Mouse (Mus musculus) midbrain, embryonic 13.5 days (tissue): ENCODE measurements at regions not wholly inside any gene's neighbourhood (a gene's known extent, or its start where the extent isn't known, plus 50 kb on each side); places are given as distances from the start of the nearest gene placed in this dataset.

Source experiments
- ATAC-seq: fragments of 200-750 bp; cut with Nextera tagmentation; 2 replicates; pipeline ENCODE4 v1.8.0; 2017; ENCODE audit warnings: mild to moderate bottlenecking, moderate TSS enrichment, moderate library complexity
- H3K27ac ChIP-seq: fragments of 300-500 bp; sonication (generic); 2 replicates; pipeline ENCODE4 v1.5.1; 2015; ENCODE audit warnings: inconsistent platforms, mild to moderate bottlenecking, moderate library complexity
- H3K27me3 ChIP-seq: fragments of 300-500 bp; sonication (generic); 2 replicates; pipeline ENCODE4 v1.6.1; 2015; ENCODE audit warnings: mild to moderate bottlenecking, inconsistent platforms
- H3K36me3 ChIP-seq: fragments of 300-500 bp; sonication (generic); 2 replicates; pipeline ENCODE4 v1.6.1; 2015; ENCODE audit warnings: mild to moderate bottlenecking, inconsistent platforms
- H3K4me1 ChIP-seq: fragments of 300-500 bp; sonication (generic); replicated peaks from 2 replicates; pipeline ENCODE4 v1.6.1; 2015; ENCODE audit warnings: inconsistent platforms
- H3K4me2 ChIP-seq: fragments of 300-500 bp; sonication (generic); replicated peaks from 2 replicates; pipeline ENCODE4 v1.6.1; 2015; ENCODE audit warnings: moderate library complexity, mild to moderate bottlenecking, inconsistent platforms
- H3K4me3 ChIP-seq: fragments of 300-500 bp; sonication (generic); replicated peaks from 2 replicates; pipeline ENCODE4 v1.5.1; 2015; ENCODE audit warnings: mild to moderate bottlenecking, inconsistent platforms
- H3K9ac ChIP-seq: fragments of 300-500 bp; sonication (generic); replicated peaks from 2 replicates; pipeline ENCODE4 v1.6.1; 2015; ENCODE audit warnings: mild to moderate bottlenecking, inconsistent platforms
- H3K9me3 ChIP-seq: fragments of 300-500 bp; sonication (generic); 2 replicates; pipeline ENCODE4 v1.6.1; 2016; ENCODE audit warnings: mild to moderate bottlenecking, inconsistent platforms
- WGBS: fragments of 180-500 bp; shearing (Covaris S2); methylation state at CpG from one replicate; pipeline ENCODE4 v1.1.7; 2015; 5-methylcytosine and 5-hydroxymethylcytosine counted together

- Histone ChIP-seq H3K4me3 (no peak overlapping the region), H3K4me2 (no peak overlapping the region), H3K4me1 (peaks cover 14% of the 10 kb centered on the region; the same call in 1 of the 2 replicates), H3K36me3 (no peaks in the 10 kb centered on the region), H3K27ac (peak overlapping the region; percentile 1; the same call in 1 of the 2 replicates), H3K9me3 (no peaks in the 10 kb centered on the region), H3K9ac (no peak overlapping the region), H3K27me3 (no peaks in the 10 kb centered on the region)
- ATAC-seq: no peak
- 62% methylated on average over 8 of the region's 8 CpGs for WGBS
These were observed 73.7 kb upstream of the Map4k3 start for GRCm38 (mm10) chr17:80801991-80802390.

- Histone ChIP-seq H3K27ac (no peak overlapping the region), H3K36me3 (no peaks in the 10 kb centered on the region), H3K9ac (no peak overlapping the region), H3K9me3 (no peaks in the 10 kb centered on the region), H3K27me3 (no peaks in the 10 kb centered on the region), H3K4me3 (no peak overlapping the region), H3K4me2 (no peak overlapping the region), H3K4me1 (peaks cover 14% of the 10 kb centered on the region; the same call in 1 of the 2 replicates)
- 51% methylated on average over 16 of the region's 16 CpGs for WGBS
- ATAC-seq: no peak
These were observed 73.2 kb upstream of the Map4k3 start for GRCm38 (mm10) chr17:80801451-80801983.

GRCm38 (mm10) chr17:80800877-80801276, 72.6 kb upstream of the Map4k3 start:
- Histone ChIP-seq H3K9ac (no peak overlapping the region), H3K4me2 (no peak overlapping the region), H3K9me3 (no peaks in the 10 kb centered on the region), H3K27me3 (no peaks in the 10 kb centered on the region), H3K4me3 (no peak overlapping the region), H3K36me3 (no peaks in the 10 kb centered on the region), H3K27ac (no peak overlapping the region), H3K4me1 (peaks cover 14% of the 10 kb centered on the region; the same call in 1 of the 2 replicates)
- 86% methylated on average over 13 of the region's 13 CpGs for WGBS
- no peak for ATAC-seq

GRCm38 (mm10) chr17:80800454-80800853, 72.2 kb upstream of the Map4k3 start:
- H3K27me3 ChIP-seq: no peaks in the 10 kb centered on the region
- no peaks in the 10 kb centered on the region for H3K36me3 ChIP-seq
- H3K4me3 ChIP-seq: no peak overlapping the region
- 91% methylated on average over 5 of the region's 5 CpGs for WGBS
- H3K9me3 ChIP-seq: no peaks in the 10 kb centered on the region
- no peak overlapping the region for H3K9ac ChIP-seq
- no peak overlapping the region for H3K4me2 ChIP-seq
- H3K4me1 ChIP-seq: peaks cover 14% of the 10 kb centered on the region; the same call in 1 of the 2 replicates
- no peak for ATAC-seq
- H3K27ac ChIP-seq: no peak overlapping the region

- H3K9ac ChIP-seq: no peak overlapping the region
- no peak overlapping the region for H3K27ac ChIP-seq
- H3K36me3 ChIP-seq: no peaks in the 10 kb centered on the region
- peaks cover 14% of the 10 kb centered on the region; the same call in 1 of the 2 replicates for H3K4me1 ChIP-seq
- H3K4me3 ChIP-seq: no peak overlapping the region
- H3K9me3 ChIP-seq: no peaks in the 10 kb centered on the region
- ATAC-seq: no peak
- H3K27me3 ChIP-seq: no peaks in the 10 kb centered on the region
- WGBS: 86% methylated on average over 6 of the region's 6 CpGs
- H3K4me2 ChIP-seq: no peak overlapping the region
These were observed 70.8 kb upstream of the Map4k3 start for GRCm38 (mm10) chr17:80799061-80799460.

GRCm38 (mm10) chr17:80798281-80798980, 70.1 kb upstream of the Map4k3 start:
- Histone ChIP-seq H3K9ac (no peak overlapping the region), H3K4me3 (no peak overlapping the region), H3K4me1 (peaks cover 14% of the 10 kb centered on the region; the same call in 1 of the 2 replicates), H3K27ac (no peak overlapping the region), H3K9me3 (no peaks in the 10 kb centered on the region), H3K27me3 (no peaks in the 10 kb centered on the region), H3K4me2 (no peak overlapping the region), H3K36me3 (no peaks in the 10 kb centered on the region)
- WGBS: 90% methylated on average over 6 of the region's 6 CpGs
- ATAC-seq: no peak

DNA sequence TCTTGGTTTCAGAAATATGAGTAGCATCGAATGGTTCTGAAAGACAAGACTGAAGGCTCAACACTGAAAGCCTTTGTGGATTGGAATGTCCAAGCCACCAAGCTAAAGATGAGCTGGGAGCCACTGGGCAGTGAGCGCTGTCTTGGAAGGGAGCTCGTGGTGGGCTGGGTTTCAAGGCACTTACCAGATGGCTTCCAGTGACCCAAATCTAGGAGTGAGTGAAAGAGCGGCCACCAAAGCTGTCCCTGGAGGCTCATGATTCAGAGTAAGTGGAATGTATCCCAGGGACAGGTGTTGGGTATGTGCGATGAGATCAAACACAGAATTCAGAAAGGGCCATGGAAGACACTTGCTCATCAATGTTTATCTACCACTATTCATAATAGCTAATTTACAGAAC, 68.5 kb upstream of the Map4k3 start:
- 93% methylated on average over 5 of the region's 5 CpGs for WGBS

DNA sequence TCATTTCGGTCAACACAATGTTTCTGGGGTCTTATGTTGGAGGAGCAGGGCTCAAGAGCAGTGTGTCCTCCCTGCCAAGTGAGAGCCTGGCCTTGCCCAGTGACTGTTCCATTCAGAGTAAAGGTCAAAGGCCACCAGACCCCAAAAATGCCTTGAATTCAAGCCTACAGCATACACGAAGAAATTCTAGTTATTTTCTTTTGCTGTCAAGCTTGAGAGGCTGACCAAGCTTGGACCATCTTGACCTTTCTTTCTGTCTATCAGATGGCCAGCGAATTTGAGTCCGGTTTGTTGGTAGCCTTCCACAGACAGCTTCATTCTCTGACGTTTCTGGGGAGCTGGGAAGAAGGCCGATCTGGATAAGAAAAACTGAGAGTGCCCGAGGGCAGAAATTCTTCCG, 68.1 kb upstream of the Map4k3 start:
- no peaks in the 10 kb centered on the region for H3K9me3 ChIP-seq
- ATAC-seq: no peak

More for the DNA sequence above, 68.5 kb upstream of the Map4k3 start:
- Histone ChIP-seq H3K4me3 (no peak overlapping the region), H3K27ac (no peak overlapping the region), H3K36me3 (no peaks in the 10 kb centered on the region), H3K4me1 (peaks cover 5% of the 10 kb centered on the region; the same call in 1 of the 2 replicates), H3K9ac (no peak overlapping the region), H3K27me3 (no peaks in the 10 kb centered on the region), H3K4me2 (no peak overlapping the region), H3K9me3 (no peaks in the 10 kb centered on the region)
- no peak for ATAC-seq

GRCm38 (mm10) chr17:80795453-80796105, 67.3 kb upstream of the Map4k3 start:
- no peak for ATAC-seq
- H3K4me1 ChIP-seq: no peaks in the 10 kb centered on the region
- no peak overlapping the region for H3K27ac ChIP-seq
- no peaks in the 10 kb centered on the region for H3K9me3 ChIP-seq
- 84% methylated on average over 8 of the region's 8 CpGs for WGBS
- no peaks in the 10 kb centered on the region for H3K36me3 ChIP-seq
- H3K9ac ChIP-seq: no peak overlapping the region
- no peak overlapping the region for H3K4me3 ChIP-seq
- H3K27me3 ChIP-seq: no peaks in the 10 kb centered on the region
- H3K4me2 ChIP-seq: no peak overlapping the region

More for the DNA sequence above, 68.1 kb upstream of the Map4k3 start:
- Histone ChIP-seq H3K27ac (no peak overlapping the region), H3K36me3 (no peaks in the 10 kb centered on the region), H3K9ac (no peak overlapping the region), H3K27me3 (no peaks in the 10 kb centered on the region), H3K4me3 (no peak overlapping the region), H3K4me1 (0 out of 2 replicates have a peak, but pooled peaks cover 1% of the 10 kb centered on the region), H3K4me2 (no peak overlapping the region)
- 87% methylated on average over 8 of the region's 8 CpGs for WGBS

GRCm38 (mm10) chr17:80792605-80793004, 64.3 kb upstream of the Map4k3 start:
- Histone ChIP-seq H3K4me3 (no peak overlapping the region), H3K4me1 (no peaks in the 10 kb centered on the region), H3K4me2 (no peak overlapping the region), H3K27ac (no peak overlapping the region), H3K9ac (no peak overlapping the region), H3K36me3 (no peaks in the 10 kb centered on the region), H3K27me3 (no peaks in the 10 kb centered on the region), H3K9me3 (no peaks in the 10 kb centered on the region; the same call in 1 of the 2 replicates)
- ATAC-seq: no peak
- 89% methylated on average over 4 of the region's 4 CpGs for WGBS

- H3K27ac ChIP-seq: no peak overlapping the region
- no peaks in the 10 kb centered on the region; the same call in 1 of the 2 replicates for H3K9me3 ChIP-seq
- no peaks in the 10 kb centered on the region for H3K36me3 ChIP-seq
- H3K9ac ChIP-seq: no peak overlapping the region
- no peak overlapping the region for H3K4me3 ChIP-seq
- H3K4me1 ChIP-seq: no peaks in the 10 kb centered on the region
- no peak overlapping the region for H3K4me2 ChIP-seq
- H3K27me3 ChIP-seq: no peaks in the 10 kb centered on the region
- WGBS: 72% methylated on average over 12 of the region's 12 CpGs
- ATAC-seq: no peak
These were observed 61.4 kb upstream of the Map4k3 start for GRCm38 (mm10) chr17:80789706-80790105.

DNA sequence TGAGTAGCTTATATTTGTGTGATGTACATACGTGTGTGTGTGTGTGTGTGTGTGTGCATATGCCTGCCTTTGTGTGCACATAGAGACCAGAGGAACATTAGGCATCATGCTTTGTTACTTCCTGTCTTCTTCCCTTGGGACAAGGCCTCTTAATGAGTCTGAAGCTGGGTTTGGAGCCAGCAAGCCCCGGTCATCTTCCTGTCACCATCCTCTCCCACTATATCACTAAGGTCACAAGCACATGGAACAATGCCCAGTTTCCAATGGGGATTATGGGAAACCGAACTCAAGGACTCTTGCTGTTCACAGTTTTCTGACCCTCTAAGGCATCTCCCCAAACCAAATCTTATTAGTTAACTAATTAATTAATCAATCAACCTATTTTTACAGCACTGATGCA, 60.7 kb upstream of the Map4k3 start:
- no peak for ATAC-seq
- H3K27ac ChIP-seq: no peak overlapping the region
- no peaks in the 10 kb centered on the region for H3K4me1 ChIP-seq
- H3K9me3 ChIP-seq: no peaks in the 10 kb centered on the region; the same call in 1 of the 2 replicates
- no peaks in the 10 kb centered on the region for H3K27me3 ChIP-seq
- no peak overlapping the region for H3K9ac ChIP-seq
- H3K4me3 ChIP-seq: no peak overlapping the region
- no peak overlapping the region for H3K4me2 ChIP-seq
- 93% methylated on average over 3 of the region's 3 CpGs for WGBS
- H3K36me3 ChIP-seq: no peaks in the 10 kb centered on the region
